ENCODE assay signal across 10 mouse cellular contexts in genomic region chr17:32387986-32388369, GRCm38 (mm10). TPM values are rescaled to one million over a fixed set of nuclear protein-coding genes. Genes with fewer than 3 reads are reported as not detected.
DNase-seq lines count a peak whose midpoint lies in the region; ATAC-seq lines count a peak whose summit lies in the region.
"Had no signal": no experiment of that assay in that cellular context is flagged by ENCODE, and none has a peak within 500 bp of the region (broad histone marks: within the 10 kb centered on the region; RNA-seq: fewer than 3 reads in every experiment).

No protein-coding gene starts in this region.

- H3K4me1 ChIP-seq in heart, embryonic 14.5 days (ENCODE audit: control insufficient read depth in 2 of 2, insufficient read depth in 2 of 2, low read length in 2 of 2): peaks cover 23 to 27% of the 10 kb centered on the region in 2 experiments
- H3K4me1 ChIP-seq in brown adipose tissue, adult 24 weeks (ENCODE audit: control insufficient read depth, insufficient read depth, insufficient read length, low read length): peaks cover 2% of the 10 kb centered on the region; the same call in 1 of the 2 replicates
- peaks cover 23% of the 10 kb centered on the region for H3K4me1 ChIP-seq in hindbrain, embryonic 15.5 days (replicated peaks)
- H3K4me1 ChIP-seq in midbrain, embryonic 14.5 days (ENCODE audit: control insufficient read depth, insufficient read depth, low read length): peaks cover 13% of the 10 kb centered on the region

- 42% methylated on average over 7 of the region's 7 CpGs for WGBS in heart, embryonic 14.5 days
- 32% methylated on average over 7 of the region's 7 CpGs for WGBS in hindbrain, embryonic 15.5 days
- WGBS in midbrain, embryonic 14.5 days: 42% methylated on average over 7 of the region's 7 CpGs

- no peak overlapping the region for H3K27ac ChIP-seq in heart, embryonic 14.5 days (replicated peaks in 1 of 2; ENCODE audit: control insufficient read depth in 1 of 2, insufficient read depth in 1 of 2, low read depth in 2 of 2, low read length in 2 of 2)
- H3K27ac ChIP-seq in brown adipose tissue, adult 24 weeks (replicated peaks; ENCODE audit: low read depth, low read length): no peak overlapping the region
- H3K27ac ChIP-seq in hindbrain, embryonic 15.5 days (replicated peaks): peak overlapping the region; percentile 84
- H3K27ac ChIP-seq in midbrain, embryonic 14.5 days (replicated peaks; ENCODE audit: low read depth, low read length): no peak overlapping the region

- intact Hi-C loops in heart, postnatal 14 days (cut with DNase I): no loop called here

- no peaks in the 10 kb centered on the region for H3K9me3 ChIP-seq in heart, embryonic 14.5 days (ENCODE audit: control insufficient read depth, low read length)
- H3K9me3 ChIP-seq in hindbrain, embryonic 15.5 days: no peaks in the 10 kb centered on the region
- no peaks in the 10 kb centered on the region for H3K9me3 ChIP-seq in midbrain, embryonic 14.5 days (ENCODE audit: control insufficient read depth, low read length)
- H3K9me3 ChIP-seq: G1E had no signal

- DNase-seq in heart, postnatal 14 days: no peak
- no peak for DNase-seq in midbrain, embryonic 14.5 days
- no peak for DNase-seq in right cerebral cortex, adult 2 months (ENCODE audit: low spot score in 2 of 2)
- no peak for DNase-seq in adrenal gland, adult 18-20 months (ENCODE audit: low spot score in 2 of 2)
- no peak for DNase-seq in layer of hippocampus, adult 18-20 months (ENCODE audit: low spot score in 2 of 2)
- DNase-seq: thymus, adult 2 months had no signal

- ATAC-seq in heart, embryonic 14.5 days (ENCODE audit: insufficient number of reproducible peaks, insufficient read depth, low FRiP score, low read depth): no peak
- peak; percentile 6; the same call in 1 of the 2 replicates for ATAC-seq in hindbrain, embryonic 15.5 days (ENCODE audit: low FRiP score, low read depth)
- no peak for ATAC-seq in midbrain, embryonic 14.5 days (ENCODE audit: low FRiP score, low TSS enrichment)

- H3K27me3 ChIP-seq in heart, embryonic 14.5 days (ENCODE audit: control insufficient read depth, insufficient read depth, low read length): peaks cover 9% of the 10 kb centered on the region
- peaks cover 27% of the 10 kb centered on the region for H3K27me3 ChIP-seq in hindbrain, embryonic 15.5 days
- peaks cover 14% of the 10 kb centered on the region for H3K27me3 ChIP-seq in midbrain, embryonic 14.5 days (ENCODE audit: control insufficient read depth, insufficient read depth, low read length)

- peak overlapping the region; percentile 79 to 83 for H3K4me3 ChIP-seq in heart, embryonic 14.5 days (ENCODE audit: control insufficient read depth in 1 of 2, insufficient read depth in 1 of 2, low read depth in 1 of 2, low read length in 2 of 2)
- peak overlapping the region; percentile 97 for H3K4me3 ChIP-seq in brown adipose tissue, adult 24 weeks (ENCODE audit: insufficient read depth, low read depth, low read length)
- peak overlapping the region; percentile 75 for H3K4me3 ChIP-seq in hindbrain, embryonic 15.5 days
- peak overlapping the region; percentile 82 for H3K4me3 ChIP-seq in midbrain, embryonic 14.5 days (replicated peaks; ENCODE audit: low read depth, low read length)

- peaks cover 20% of the 10 kb centered on the region for H3K36me3 ChIP-seq in heart, embryonic 14.5 days (ENCODE audit: control insufficient read depth, insufficient read depth, low read length)
- peaks cover 22% of the 10 kb centered on the region for H3K36me3 ChIP-seq in hindbrain, embryonic 15.5 days
- H3K36me3 ChIP-seq in midbrain, embryonic 14.5 days (ENCODE audit: control insufficient read depth, insufficient read depth, low read length): peaks cover 34% of the 10 kb centered on the region
- H3K36me3 ChIP-seq: G1E had no signal

- H3K4me2 ChIP-seq in heart, embryonic 14.5 days (ENCODE audit: low read length): peak overlapping the region; percentile 99
- H3K4me2 ChIP-seq in hindbrain, embryonic 15.5 days: peak overlapping the region; percentile 96
- H3K4me2 ChIP-seq in midbrain, embryonic 14.5 days (ENCODE audit: low read length): peak overlapping the region; percentile 92

- H3K9ac ChIP-seq in heart, embryonic 14.5 days (ENCODE audit: low read length): peak overlapping the region; percentile 92; the same call in 1 of the 2 replicates
- peak overlapping the region; percentile 95 for H3K9ac ChIP-seq in hindbrain, embryonic 15.5 days
- H3K9ac ChIP-seq in midbrain, embryonic 14.5 days (replicated peaks; ENCODE audit: low read length): peak overlapping the region; percentile 90

RNA-seq across cellular contexts. Expression of gene Wiz, which starts 1.3 kb away (rescaled TPM):
- 18.2 and 19.5 TPM in 2 replicates for polyA plus RNA-seq in heart, embryonic 14.5 days (2014; fragmentation: Nextera tagmentation; extraction: Ambion mirVana)
- 10 to 100 TPM; 22.4 to 23.4 TPM for total RNA-seq in heart, postnatal 14 days (2021)
- polyA plus RNA-seq in brown adipose tissue, adult 24 weeks (2012; ENCODE audit: insufficient read depth, insufficient read length, missing spikeins): 10.3 and 14.1 TPM in 2 replicates
- polyA plus RNA-seq in hindbrain, embryonic 15.5 days (2015; fragmentation: Nextera tagmentation; extraction: Ambion mirVana): 38.7 and 45.8 TPM in 2 replicates
- 40.8 and 59.2 TPM in 2 replicates for polyA plus RNA-seq in midbrain, embryonic 14.5 days (2014; fragmentation: Nextera tagmentation; extraction: Ambion mirVana)
- 10 to 100 TPM; 42.5 to 49.1 TPM for total RNA-seq in adrenal gland, adult 18-20 months (2021)
- total RNA-seq in layer of hippocampus, adult 18-20 months (2021): 10 to 100 TPM; 48.4 to 51.2 TPM

RNA-seq across cellular contexts. Expression of gene Rasal3, which starts 15.4 kb away (rescaled TPM):
- polyA plus RNA-seq in heart, embryonic 14.5 days (2014; fragmentation: Nextera tagmentation; extraction: Ambion mirVana): 0.67 and 0.76 TPM in 2 replicates
- 1 to 10 TPM; 1.3 to 4.7 TPM for total RNA-seq in heart, postnatal 14 days (2021)
- polyA plus RNA-seq in brown adipose tissue, adult 24 weeks (2012; ENCODE audit: insufficient read depth, insufficient read length, missing spikeins): 1.9 TPM in 1 of 2 replicates, not detected in the other
- 0.42 and 0.65 TPM in 2 replicates for polyA plus RNA-seq in hindbrain, embryonic 15.5 days (2015; fragmentation: Nextera tagmentation; extraction: Ambion mirVana)
- 0.39 and 0.50 TPM in 2 replicates for polyA plus RNA-seq in midbrain, embryonic 14.5 days (2014; fragmentation: Nextera tagmentation; extraction: Ambion mirVana)
- total RNA-seq in adrenal gland, adult 18-20 months (2021): 1 to 10 TPM; 2.0 to 3.0 TPM
- total RNA-seq in layer of hippocampus, adult 18-20 months (2021): 1 to 10 TPM; 3.2 to 5.0 TPM

RNA-seq across cellular contexts. Expression of gene Pglyrp2, which starts 36.0 kb away (rescaled TPM):
- not detected in 2 replicates for polyA plus RNA-seq in heart, embryonic 14.5 days (2014; fragmentation: Nextera tagmentation; extraction: Ambion mirVana)
- under 1 TPM; 0.24 to 0.93 TPM for total RNA-seq in heart, postnatal 14 days (2021)
- polyA plus RNA-seq in brown adipose tissue, adult 24 weeks (2012; ENCODE audit: insufficient read depth, insufficient read length, missing spikeins): not detected in 2 replicates
- not detected in 2 replicates for polyA plus RNA-seq in hindbrain, embryonic 15.5 days (2015; fragmentation: Nextera tagmentation; extraction: Ambion mirVana)
- polyA plus RNA-seq in midbrain, embryonic 14.5 days (2014; fragmentation: Nextera tagmentation; extraction: Ambion mirVana): not detected in 2 replicates
- under 1 TPM; 0.17 to 0.54 TPM for total RNA-seq in adrenal gland, adult 18-20 months (2021)
- total RNA-seq in layer of hippocampus, adult 18-20 months (2021): not detected

RNA-seq across cellular contexts. Expression of gene Akap8l, which starts 37.6 kb away (rescaled TPM):
- 83.5 and 84.1 TPM in 2 replicates for polyA plus RNA-seq in heart, embryonic 14.5 days (2014; fragmentation: Nextera tagmentation; extraction: Ambion mirVana)
- total RNA-seq in heart, postnatal 14 days (2021): 10 to 100 TPM; 49.2 to 57.1 TPM
- 23.0 and 27.9 TPM in 2 replicates for polyA plus RNA-seq in brown adipose tissue, adult 24 weeks (2012; ENCODE audit: insufficient read depth, insufficient read length, missing spikeins)
- 161 and 171 TPM in 2 replicates for polyA plus RNA-seq in hindbrain, embryonic 15.5 days (2015; fragmentation: Nextera tagmentation; extraction: Ambion mirVana)
- polyA plus RNA-seq in midbrain, embryonic 14.5 days (2014; fragmentation: Nextera tagmentation; extraction: Ambion mirVana): 115 and 122 TPM in 2 replicates
- 100 to 1,000 TPM in 1 of 2 experiments, 10 to 100 TPM in 1; 98.4 to 128 TPM for total RNA-seq in adrenal gland, adult 18-20 months (2021)
- 100 to 1,000 TPM; 185 to 206 TPM for total RNA-seq in layer of hippocampus, adult 18-20 months (2021)
